Mouse (Mus musculus) cerebellum, adult 2 months (tissue): Measurements from ENCODE around the gene Gmds. TPM values are rescaled to one million over a fixed set of nuclear protein-coding genes. Genes with fewer than 3 reads are reported as not detected.

Source experiments
- DNase-seq, 2 experiments: peaks; one replicate each; pipeline ENCODE4 v3.0.0; 2021
- H3K27ac ChIP-seq: fragments of 200-500 bp; 2 replicates; pipeline ENCODE4 v1.5.1; 2012; ENCODE audit warnings: low read length, control low read depth, inconsistent platforms; ENCODE audit not compliant: insufficient read depth
- H3K27me3 ChIP-seq: fragments of 200-500 bp; 2 replicates; pipeline ENCODE4 v1.6.1; 2012; ENCODE audit warnings: inconsistent platforms, mild to moderate bottlenecking, low read length, moderate library complexity; ENCODE audit not compliant: control insufficient read depth, insufficient read depth
- H3K4me1 ChIP-seq: fragments of 200-500 bp; 2 replicates; pipeline ENCODE4 v1.6.1; 2011; ENCODE audit warnings: low read length; ENCODE audit not compliant: control insufficient read depth, insufficient read depth
- H3K4me3 ChIP-seq: fragments of 200-500 bp; replicated peaks from 2 replicates; pipeline ENCODE3; 2011; ENCODE audit warnings: mild to moderate bottlenecking, low read depth, low read length, control low read depth; ENCODE audit not compliant: insufficient read depth
- CTCF ChIP-seq: fragments of 200-500 bp; IDR thresholded peaks from 2 replicates; pipeline ENCODE4 v1.5.1; 2011; ENCODE audit warnings: low read depth, mild to moderate bottlenecking, control low read depth, low read length, moderate library complexity, borderline replicate concordance; ENCODE audit not compliant: insufficient read depth
- POLR2A ChIP-seq: fragments of 200-500 bp; IDR thresholded peaks from 2 replicates; pipeline ENCODE4 v1.6.1; 2011; ENCODE audit warnings: low read length, control low read depth, borderline replicate concordance; ENCODE audit not compliant: insufficient read depth
- WGBS: fragments of 180-500 bp; shearing (Covaris S2); methylation state at CpG from one replicate; pipeline ENCODE4 v1.1.7; 2018; 5-methylcytosine and 5-hydroxymethylcytosine counted together
- polyA plus RNA-seq: library from polyadenylated mRNA; depleted of rRNA; stranded (reverse); fragments of >200 nt; gene quantifications from 2 replicates; pipeline ENCODE4 v1.2.3, GENCODE M21; 2012

Gene Gmds
- polyA plus RNA-seq, 1 experiment = 12.3 TPM

DNA sequence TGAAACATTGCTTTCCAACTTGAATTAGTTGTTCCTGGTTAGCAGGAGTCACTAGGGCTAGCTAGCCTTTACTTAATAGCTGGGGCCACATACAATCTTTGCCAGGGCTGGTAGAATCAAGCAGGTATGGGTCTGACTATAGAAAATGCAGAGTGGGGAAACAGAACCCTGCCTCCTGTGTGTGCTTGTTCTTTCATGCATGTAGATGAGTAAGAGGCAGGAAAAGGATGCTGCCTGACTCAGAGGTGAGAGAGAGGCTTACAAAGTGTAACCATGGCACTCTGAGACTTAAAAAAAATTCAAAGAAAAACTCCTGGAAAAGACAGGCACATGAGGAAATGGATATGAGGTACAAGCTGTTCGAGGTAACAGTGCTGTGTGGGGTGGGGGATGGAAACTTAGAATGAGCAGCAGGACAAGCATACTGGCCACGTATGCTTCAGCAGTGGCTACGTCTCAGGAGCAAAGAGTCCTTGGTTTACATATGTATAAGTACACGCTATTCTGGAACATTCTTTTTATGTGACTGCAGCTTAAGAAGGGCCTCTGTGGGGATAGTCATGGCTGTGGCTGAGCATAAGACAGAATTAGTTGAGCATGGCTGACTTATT is 203.8 kb downstream of the Gmds start:
- Histone ChIP-seq H3K27ac (no peak overlapping the region), H3K4me3 (no peak overlapping the region), H3K27me3 (no peaks in the 10 kb centered on the region), H3K4me1 (no peaks in the 10 kb centered on the region)
- no peak for DNase-seq
- TF ChIP-seq CTCF = no peak
- 77% methylated on average over 4 of the region's 4 CpGs for WGBS

DNA sequence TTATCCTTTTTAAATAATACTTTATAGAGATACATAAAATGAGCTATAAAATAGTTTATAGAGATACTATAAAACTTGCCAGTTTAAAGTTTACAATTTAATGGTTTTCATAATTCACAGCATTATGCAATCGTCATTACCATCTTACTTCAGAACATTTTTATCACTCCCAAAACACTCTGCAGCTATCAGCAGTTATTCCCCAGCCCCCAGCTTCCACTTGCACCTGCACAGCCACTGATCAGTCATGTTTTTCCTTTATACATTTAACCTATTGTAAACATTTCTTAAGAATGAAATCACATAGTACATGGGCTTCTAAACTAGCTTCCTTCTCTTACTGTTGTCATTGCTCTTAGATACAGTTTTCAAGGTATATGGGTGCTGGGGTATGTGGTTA is 208.6 kb downstream of the Gmds start:
- no peak for DNase-seq
- Histone ChIP-seq H3K4me1 (no peaks in the 10 kb centered on the region), H3K27ac (no peak overlapping the region), H3K4me3 (no peak overlapping the region), H3K27me3 (no peaks in the 10 kb centered on the region)
- 86% methylated on average over 1 of the region's 1 CpGs for WGBS
- no peak for TF ChIP-seq POLR2A
- no peak for TF ChIP-seq CTCF

DNA sequence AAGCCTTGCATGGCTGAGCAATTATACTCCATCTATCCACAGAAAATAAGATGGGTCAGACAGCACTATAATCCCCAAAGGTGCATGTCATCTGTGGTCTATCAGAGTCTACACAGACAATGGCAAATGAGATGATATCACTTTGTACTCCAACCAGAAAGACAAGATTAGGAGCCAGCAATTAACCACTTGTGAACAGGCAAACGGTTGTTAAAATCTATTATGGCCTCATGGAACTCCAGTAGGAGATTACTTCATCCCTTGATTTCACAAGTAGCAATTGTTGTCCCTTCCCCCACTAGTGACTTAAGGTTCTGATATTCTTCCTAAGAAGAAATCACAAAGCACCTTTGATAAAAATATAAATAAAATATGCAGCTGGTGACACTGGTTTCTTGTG is 220.2 kb downstream of the Gmds start:
- no peak overlapping the region for H3K4me3 ChIP-seq
- DNase-seq = no peak
- TF ChIP-seq CTCF (no peak), POLR2A (no peak)
- H3K27ac ChIP-seq = no peak overlapping the region
- H3K27me3 ChIP-seq = no peaks in the 10 kb centered on the region
- WGBS = 62% methylated on average over 1 of the region's 1 CpGs
- no peaks in the 10 kb centered on the region for H3K4me1 ChIP-seq

DNA sequence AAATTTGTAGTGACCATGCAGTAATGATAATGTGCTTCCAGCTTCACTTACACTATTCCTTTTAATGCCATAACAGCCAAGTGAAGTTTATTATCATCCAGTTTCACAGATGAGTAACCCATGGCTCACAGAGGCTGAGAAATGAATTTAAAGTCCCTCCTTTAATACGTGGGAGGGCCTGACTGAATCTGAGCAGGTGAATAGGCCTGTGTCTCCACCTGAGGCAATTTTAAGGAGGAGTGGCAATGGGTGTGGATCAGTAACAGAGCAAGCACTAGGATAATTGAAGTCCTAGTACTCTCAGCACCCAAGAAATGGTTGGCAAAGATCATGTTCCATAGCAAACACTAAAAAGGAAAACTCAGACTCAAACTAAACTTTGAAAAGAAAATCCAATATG is 223.1 kb downstream of the Gmds start:
- no peak for DNase-seq
- H3K4me1 ChIP-seq = no peaks in the 10 kb centered on the region
- WGBS = 59% methylated on average over 1 of the region's 1 CpGs
- no peak for TF ChIP-seq POLR2A
- TF ChIP-seq CTCF = no peak
- no peaks in the 10 kb centered on the region for H3K27me3 ChIP-seq
- no peak overlapping the region for H3K27ac ChIP-seq
- no peak overlapping the region for H3K4me3 ChIP-seq

DNA sequence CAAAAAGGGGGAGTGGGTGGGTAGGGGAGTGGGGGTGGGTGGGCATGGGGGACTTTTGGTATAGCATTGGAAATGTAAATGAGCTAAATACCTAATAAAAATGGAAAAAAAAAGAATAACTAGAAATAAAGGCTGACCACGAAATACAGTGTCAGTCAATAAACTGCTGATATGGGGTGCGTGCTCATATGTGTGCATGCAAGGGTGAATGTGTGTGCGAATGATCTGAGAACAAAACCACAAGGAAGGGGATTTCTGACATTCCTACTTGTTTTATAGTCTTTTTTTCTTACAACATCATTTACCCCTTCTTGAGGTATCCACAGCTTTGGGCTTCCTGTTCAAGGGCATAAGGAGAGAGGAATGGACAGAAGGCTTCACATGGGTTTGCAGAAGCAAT is 224.7 kb downstream of the Gmds start:
- Histone ChIP-seq H3K27ac (no peak overlapping the region), H3K4me3 (no peak overlapping the region), H3K27me3 (no peaks in the 10 kb centered on the region), H3K4me1 (no peaks in the 10 kb centered on the region)
- TF ChIP-seq POLR2A (no peak), CTCF (no peak)
- WGBS = 97% methylated on average over 3 of the region's 3 CpGs
- no peak for DNase-seq

DNA sequence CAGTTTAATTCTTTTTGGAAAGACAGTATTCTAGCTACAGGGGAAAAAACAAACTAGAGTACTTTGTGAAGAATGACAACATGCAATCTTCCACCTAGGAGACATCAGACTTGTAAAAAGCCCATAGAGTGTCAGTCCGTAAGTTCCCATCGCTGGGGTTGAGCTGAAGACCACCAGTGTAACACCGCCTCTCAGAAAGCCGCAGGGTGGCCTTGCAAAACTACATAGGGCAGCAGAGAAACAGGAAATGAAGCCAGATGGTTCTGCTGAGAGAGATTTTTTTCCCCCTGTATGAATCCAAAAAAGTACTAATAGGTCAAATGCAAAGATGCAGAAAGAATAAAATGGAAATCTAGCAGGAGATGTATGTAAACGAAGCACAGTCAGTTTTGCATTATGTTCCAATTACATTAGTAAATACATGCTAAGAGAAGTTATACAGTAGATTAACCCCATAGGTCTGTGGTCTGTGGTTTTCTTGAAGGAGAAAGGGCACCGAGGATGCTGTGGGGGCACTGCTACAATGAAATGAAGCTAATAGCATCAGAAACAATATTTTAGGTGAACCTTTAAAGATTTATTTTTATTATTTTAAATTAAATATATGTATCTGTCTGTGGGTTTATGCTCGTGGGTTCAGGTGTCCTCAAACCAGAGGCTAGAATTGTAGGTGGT is 250.1 kb downstream of the Gmds start:
- peak in 1 of 2 experiments; percentile 13 for DNase-seq
- Histone ChIP-seq H3K4me3 (no peak overlapping the region), H3K27me3 (no peaks in the 10 kb centered on the region), H3K4me1 (peaks cover 6% of the 10 kb centered on the region; the same call in 1 of the 2 replicates), H3K27ac (no peak overlapping the region)
- WGBS = 49% methylated on average over 7 of the region's 7 CpGs
- TF ChIP-seq POLR2A (no peak), CTCF (no peak)

DNA sequence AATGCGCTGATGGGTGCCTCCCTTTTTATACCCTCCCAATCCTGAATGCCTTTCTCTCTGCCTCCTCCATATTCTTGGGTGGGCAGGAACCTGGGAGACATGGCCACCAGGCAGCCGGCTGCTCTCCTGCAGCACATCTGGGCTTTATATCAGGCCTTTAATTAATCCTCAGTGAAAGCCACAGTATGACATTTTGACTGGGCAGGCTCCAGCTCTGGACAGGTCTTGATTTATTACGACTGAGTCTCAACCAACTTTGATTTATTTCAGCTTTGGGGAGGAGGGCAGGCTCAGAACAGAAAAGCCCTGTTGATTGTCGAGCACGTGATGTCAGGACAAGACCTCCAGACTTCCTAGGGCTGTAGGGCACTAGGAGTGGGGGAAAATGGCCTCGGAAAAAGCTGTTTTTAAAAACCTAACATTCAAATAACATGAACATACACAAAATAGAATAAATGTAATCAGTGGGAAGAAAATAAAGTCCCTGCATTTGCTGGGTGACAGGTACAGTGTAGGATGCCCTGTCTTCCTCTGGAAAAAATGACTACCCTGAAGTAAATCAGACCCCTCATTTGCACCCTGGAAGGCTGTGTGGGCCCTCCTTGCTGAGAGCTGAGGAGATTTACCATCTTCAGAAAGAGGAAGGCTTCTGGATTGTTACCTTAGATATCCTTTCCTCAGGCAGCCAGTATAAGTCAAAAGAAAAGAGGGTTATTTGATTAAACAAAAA is 257.9 kb downstream of the Gmds start:
- WGBS = 83% methylated on average over 6 of the region's 6 CpGs
- Histone ChIP-seq H3K27ac (no peak overlapping the region), H3K4me3 (no peak overlapping the region), H3K27me3 (no peaks in the 10 kb centered on the region), H3K4me1 (no peaks in the 10 kb centered on the region)
- TF ChIP-seq CTCF (no peak), POLR2A (no peak)
- DNase-seq = no peak

DNA sequence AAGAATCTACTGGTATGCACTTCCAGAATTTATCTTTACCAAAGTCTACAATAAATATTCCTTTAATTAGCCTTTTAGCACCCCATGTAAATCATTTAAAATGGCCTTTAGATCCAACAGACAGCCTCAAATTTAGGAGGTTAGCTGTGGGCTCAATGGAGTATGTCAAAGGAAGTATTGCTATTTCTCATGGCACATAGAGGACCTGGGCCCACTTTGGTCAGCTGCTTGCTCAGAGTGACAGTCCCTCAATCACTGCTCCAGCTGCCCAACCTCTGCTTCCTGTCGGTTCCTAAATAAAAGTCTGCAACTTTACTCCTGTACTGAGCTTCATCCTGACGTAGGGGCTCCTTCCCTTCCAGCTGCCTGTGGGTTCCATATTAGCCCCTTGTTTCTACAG is 264.9 kb downstream of the Gmds start:
- 88% methylated on average over 2 of the region's 2 CpGs for WGBS
- no peaks in the 10 kb centered on the region for H3K4me1 ChIP-seq
- TF ChIP-seq POLR2A (no peak), CTCF (no peak)
- H3K27ac ChIP-seq = no peak overlapping the region
- no peaks in the 10 kb centered on the region for H3K27me3 ChIP-seq
- DNase-seq = no peak
- H3K4me3 ChIP-seq = no peak overlapping the region
